Mouse (Mus musculus) cerebellum, adult 9-11 months (tissue): Measurements from ENCODE around the gene Knstrn.

Experiments used
- DNase-seq: peaks from one replicate; pipeline ENCODE4 v3.0.0; 2022

The Knstrn gene

DNA sequence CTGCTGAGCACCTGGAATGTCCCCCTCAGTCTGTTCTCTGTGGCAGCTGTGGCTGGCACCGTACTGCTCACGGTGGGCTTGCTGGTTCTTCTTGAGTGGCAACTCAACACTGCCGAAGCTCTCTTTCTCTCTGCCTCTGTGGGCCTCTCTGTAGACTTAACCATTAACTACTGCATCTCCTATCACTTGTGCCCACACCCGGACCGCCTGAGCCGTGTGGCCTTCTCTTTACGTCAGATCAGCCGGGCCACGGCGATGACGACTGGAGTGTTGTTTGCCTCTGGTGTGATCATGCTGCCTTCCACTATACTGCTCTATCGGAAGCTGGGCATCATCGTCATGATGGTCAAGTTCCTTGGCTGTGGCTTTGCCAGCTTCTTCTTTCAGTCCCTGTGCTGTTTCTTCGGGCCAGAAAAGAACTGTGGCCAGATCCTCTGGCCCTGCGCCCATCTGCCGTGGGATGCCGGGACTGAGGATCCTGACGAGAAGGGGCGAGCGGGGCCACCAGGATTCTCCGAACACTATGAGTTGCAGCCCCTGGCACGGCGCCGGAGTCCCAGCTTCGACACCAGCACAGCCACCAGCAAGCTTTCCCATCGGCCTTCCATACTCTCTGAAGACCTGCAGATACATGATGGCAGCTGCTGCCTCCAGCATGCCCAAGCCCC is 22.1 kb upstream of the Knstrn start:
- DNase-seq = peak; percentile 64

GRCm38 (mm10) chr2:118792259-118792613 is 21.6 kb upstream of the Knstrn start:
- peak; percentile 59 for DNase-seq

- no peak for DNase-seq
Measured at GRCm38 (mm10) chr2:118793636-118794035, 20.2 kb upstream of the Knstrn start.

DNA sequence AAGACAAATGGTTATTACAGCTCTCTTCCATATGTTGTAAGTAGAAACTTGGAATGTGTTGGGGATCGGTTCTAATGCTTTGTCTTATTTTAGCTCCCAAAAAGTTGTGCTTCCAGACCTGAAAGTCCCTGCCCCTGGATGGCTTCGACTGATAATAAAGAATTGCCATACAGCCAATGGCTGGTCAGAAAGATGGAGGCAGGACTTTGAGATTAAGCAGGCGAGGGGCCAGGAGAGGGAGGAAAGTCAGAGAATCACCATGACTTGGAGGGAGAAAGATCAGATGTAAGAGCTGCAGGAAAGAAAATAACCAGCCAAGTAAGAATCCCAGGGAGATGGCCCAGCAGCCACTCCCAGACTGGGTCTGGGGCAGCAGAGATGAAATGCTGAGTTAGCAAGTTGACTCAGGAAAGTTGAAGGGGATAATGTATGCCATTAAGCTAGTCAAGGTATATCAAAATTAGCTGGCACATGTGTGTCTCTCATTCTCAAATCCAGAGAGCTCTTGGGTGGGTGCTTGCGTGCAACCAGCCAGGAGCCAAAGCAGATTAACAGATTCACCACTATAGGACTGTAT is 11.2 kb upstream of the Knstrn start:
- DNase-seq = no peak

GRCm38 (mm10) chr2:118804474-118804873 is 9.3 kb upstream of the Knstrn start:
- DNase-seq = no peak

GRCm38 (mm10) chr2:118805137-118805536 is 8.7 kb upstream of the Knstrn start:
- DNase-seq = no peak

DNA sequence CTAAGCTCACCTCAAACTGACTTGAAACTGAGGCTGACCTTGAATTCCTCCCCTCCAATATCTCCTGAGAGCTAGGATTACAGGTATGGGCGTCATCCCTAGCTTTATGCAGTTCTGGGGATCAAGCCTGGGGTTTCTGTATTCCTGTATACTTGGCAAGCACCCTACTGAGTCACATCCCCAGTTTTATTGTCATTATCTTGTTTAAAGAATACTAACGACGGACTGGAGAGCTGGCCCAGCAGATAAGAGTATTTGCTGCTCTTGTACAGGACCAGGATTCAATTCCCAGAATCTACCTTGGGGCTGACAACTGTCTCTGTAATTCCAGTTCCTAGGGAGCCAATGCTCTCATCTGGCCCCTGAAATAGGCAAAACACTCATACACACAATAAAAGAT is 8.0 kb upstream of the Knstrn start:
- DNase-seq = no peak

DNA sequence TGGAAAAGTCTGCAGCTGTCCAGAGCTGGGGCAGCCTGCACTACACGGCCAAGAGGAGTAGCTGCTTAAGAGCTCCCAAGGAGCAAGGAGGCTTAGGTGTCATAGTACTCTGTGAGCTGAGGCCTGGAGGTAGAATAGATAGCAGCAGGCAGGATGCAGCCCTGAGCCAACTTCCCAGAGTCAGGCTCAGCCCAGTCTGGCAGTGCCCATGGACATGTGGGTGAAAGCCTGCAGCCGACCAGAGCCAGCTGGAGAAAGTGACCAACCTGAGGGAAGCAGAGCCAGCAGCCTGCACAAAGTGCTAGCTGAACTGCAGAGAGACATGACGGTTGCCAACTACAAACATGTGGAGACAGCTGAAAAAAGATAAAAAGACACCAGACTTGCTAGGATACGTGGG is 6.9 kb upstream of the Knstrn start:
- peak; percentile 77 for DNase-seq

DNA sequence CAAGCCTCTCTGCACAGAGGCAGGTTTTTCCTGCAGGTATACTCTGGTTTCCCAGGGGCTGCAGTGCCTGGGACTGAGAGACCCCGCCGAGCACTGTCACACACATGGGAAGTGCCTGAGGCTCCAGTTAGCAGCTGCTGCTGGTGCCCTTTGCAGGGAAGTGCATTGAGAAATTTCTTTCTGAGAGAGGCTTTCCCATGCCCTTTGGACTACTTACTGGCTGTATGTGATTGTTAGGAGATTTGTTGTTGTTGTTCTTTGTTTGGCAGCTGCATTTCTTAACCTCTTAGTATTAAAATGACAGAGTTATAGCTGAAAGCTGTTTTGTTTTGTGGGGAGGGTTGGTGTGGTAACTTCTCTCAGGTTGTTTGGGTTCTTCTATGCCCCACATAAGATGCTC is 2.9 kb upstream of the Knstrn start:
- DNase-seq = no peak

DNA sequence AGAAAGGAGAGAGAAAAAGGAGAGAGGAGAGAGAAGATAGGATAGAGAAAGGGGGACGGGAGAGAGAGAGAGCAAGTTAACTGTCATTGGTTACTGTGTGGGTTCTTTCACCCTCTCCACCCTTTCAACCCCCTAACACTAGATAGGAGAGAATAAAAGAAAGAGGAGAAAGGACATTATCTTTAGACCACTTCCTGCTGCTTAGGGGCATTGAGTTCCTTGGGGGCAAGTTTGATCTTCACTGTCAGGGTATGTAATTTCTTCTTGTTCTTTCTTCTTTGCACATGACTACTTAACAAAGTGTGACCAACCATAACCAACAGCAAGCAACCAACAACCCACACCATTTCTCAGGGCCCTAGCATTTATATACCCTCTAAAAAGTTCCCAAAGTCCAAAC is 1.1 kb upstream of the Knstrn start:
- DNase-seq = no peak

- no peak for DNase-seq
Measured at GRCm38 (mm10) chr2:118822800-118823199, 9.0 kb downstream of the Knstrn start.

- DNase-seq = no peak
Measured at GRCm38 (mm10) chr2:118824396-118824795, 10.6 kb downstream of the Knstrn start.

- no peak for DNase-seq
Measured at GRCm38 (mm10) chr2:118829096-118829495, 15.3 kb downstream of the Knstrn start.

GRCm38 (mm10) chr2:118834061-118834460 is 20.3 kb downstream of the Knstrn start:
- no peak for DNase-seq

DNA sequence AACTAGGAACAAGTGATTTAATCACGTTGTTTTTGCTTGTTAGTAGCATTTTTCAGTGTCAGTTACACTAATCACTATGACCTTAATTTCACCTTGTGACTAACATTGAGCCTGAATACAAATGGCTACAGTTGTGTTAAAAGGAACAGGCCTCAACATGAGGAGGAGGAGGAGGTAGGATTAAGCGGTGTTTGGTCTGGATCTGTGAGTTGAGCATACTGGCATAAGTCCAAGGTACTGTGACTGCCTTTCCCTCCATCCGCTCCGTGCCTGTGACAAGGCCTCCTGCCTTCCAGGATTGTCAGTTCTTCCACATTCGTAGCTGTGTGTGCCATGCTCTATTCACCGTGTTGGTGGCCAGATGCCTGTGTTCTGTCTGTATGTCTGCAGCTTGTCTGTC is 21.3 kb downstream of the Knstrn start:
- DNase-seq = no peak

DNA sequence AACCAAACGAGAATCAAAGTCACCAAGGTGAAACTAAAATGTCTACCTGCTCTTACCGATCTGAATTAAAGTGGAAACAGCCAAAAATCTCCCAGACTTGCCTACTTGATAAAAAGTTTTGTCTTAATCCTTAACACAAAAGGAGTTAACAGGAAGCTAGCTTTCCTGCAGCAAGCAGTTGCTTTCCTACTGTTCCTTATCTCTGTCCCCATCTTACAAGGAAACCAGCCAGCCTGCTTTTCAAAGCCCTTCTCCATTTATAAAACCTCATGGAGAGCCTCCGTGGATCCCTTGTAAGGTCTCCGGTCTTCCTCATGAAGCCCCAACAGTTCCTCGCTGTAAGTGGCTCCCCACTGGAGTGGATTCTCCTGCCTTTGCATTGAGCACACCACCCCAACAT is 24.5 kb downstream of the Knstrn start:
- DNase-seq = no peak

GRCm38 (mm10) chr2:118841186-118841585 is 27.4 kb downstream of the Knstrn start:
- DNase-seq = no peak

DNA sequence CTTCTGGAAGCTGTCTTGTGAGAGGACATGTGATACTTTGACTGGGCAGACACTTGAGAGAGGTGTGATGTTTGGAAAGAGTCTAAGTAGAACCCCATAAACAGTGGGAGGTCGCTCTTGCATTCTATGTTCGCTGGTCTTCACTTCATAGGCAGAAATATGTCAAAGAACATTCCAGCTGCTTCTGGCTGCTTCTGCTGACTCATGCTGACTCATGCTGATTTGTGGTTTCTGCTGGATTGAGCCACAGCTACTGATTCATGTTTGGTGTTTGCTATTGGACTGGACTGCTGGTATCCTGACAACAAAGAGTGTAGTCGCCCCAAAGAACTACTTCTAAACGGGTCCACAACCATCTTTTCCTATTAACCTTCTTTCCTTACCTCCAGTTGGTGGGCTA is 28.0 kb downstream of the Knstrn start:
- DNase-seq = no peak

- no peak for DNase-seq
Measured at GRCm38 (mm10) chr2:118844427-118844826, 30.6 kb downstream of the Knstrn start.

GRCm38 (mm10) chr2:118846246-118846645 is 32.4 kb downstream of the Knstrn start:
- DNase-seq = no peak

DNA sequence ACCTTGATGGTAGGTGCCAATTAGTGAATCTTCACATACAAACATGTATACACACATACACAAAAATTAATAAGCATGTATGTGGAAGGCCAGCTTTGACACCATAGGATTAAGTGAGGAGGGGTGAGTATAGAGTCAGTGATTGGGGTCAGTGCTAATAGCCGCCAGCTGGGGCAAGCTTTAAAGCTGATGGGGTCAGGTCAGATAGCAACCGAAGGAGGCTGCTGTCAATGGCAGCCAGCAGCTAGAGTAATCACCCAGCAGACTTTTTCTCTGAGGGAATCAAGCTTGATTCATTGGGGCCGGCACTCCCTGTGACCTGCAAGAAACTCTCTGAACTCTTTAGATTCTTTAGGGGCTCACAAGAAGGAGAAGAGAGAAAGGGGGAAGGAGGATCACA is 38.0 kb downstream of the Knstrn start:
- no peak for DNase-seq

DNA sequence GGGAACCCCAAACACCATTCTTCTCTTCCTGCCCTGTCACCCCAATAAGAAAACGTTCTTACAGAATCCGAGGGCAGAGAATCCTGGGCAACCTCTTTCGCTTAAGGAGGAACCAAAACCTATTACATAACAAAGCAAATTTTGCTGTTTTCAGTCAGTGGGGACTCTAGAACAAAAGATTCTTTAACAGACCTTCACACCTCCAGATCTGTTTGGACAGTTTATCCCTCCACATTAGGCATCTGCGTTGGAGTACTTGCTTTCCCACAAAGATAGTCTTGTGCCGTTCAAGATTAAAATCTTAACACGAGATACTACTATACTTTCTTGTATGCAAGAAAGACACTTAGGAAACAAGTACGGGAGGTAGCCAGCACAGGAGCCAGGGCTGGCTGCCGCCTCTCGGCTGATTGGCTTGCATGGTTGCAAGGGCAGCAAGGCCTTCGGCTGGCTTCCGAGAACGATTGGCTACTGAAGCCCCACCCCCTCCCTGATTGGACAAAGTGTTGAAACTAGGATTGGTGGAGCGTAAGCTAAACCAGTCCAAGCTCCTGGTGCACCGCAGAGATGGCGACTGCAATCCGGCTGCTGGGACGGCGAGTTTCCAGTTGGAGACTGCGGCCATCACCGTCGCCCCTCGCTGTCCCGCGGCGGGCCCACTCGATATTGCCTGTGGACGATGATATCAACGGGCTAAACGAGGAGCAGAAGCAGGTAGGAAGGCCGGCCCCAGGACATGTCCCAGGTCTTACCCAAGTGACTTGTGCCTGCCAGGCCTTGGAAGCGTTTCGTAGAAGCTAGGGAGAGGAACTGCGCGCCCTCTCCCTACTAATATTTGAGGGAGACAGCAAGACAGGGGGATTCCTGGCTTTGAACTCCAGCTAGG is 47.9 kb downstream of the Knstrn start, which contains the start of gene Ivd:
TSS of gene Ivd (plus strand) at position 501 of the 886 bp plus-strand sequence.
- DNase-seq = peak; percentile 95

GRCm38 (mm10) chr2:118862340-118862675 is 48.5 kb downstream of the Knstrn start:
- DNase-seq = no peak

DNA sequence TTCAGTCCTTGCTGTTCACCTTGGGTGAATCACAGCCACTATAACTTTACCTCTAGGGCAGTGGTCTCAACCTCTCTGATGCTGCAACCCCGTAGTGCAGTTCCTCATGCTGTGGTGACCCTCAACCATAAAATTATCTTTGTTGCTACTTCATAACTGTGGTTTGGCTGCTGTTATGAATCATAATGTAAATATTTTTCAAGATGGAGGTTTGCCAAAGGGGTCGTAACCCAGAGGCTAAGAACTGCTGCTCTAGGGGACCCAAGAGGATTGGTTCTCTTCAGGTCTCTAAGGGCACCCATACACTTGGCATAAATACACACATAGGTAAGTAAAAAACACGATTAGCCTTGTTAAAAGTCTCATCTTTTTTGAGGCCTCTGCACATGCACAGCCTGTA is 56.8 kb downstream of the Knstrn start:
- DNase-seq = no peak
